Mouse (Mus musculus) adrenal gland, adult 2 months (tissue): ENCODE measurements around the gene Larp4. TPM values are rescaled to one million over a fixed set of nuclear protein-coding genes. Genes with fewer than 3 reads are reported as not detected.
"Not testable (repeated sequence)": the region's sequence is repeated elsewhere in the genome, so short reads cannot be mapped to it uniquely, and the experiment has no call there.

ENCODE experiments used
- DNase-seq: peaks from one replicate; pipeline ENCODE4 v3.0.0; 2021
- long read RNA-seq: library from polyadenylated mRNA; stranded (forward); transcript quantifications from one replicate; pipeline ENCODE4 v2.0.0, GENCODE M21; 2021
- polyA plus RNA-seq: library from polyadenylated mRNA; depleted of rRNA; stranded (reverse); fragments of >200 nt; gene quantifications from 2 replicates; pipeline ENCODE4 v1.2.3, GENCODE M21; 2012; rRNA removed
- total RNA-seq, 2 experiments: library from RNA; stranded (reverse); gene quantifications; 2 replicates each; pipeline ENCODE4 v1.2.3; 2021

Gene Larp4
- 100 to 1,000 TPM in 1 of 2 experiments, 10 to 100 TPM in 1; 61.9 to 101 TPM for total RNA-seq
- 26.4 and 33.6 TPM in 2 replicates for polyA plus RNA-seq
- long read RNA-seq, full-length matches to known transcripts, result 4 of 9 reads
- long read RNA-seq, partial matches to known transcripts, result 2 of 9 reads
- long read RNA-seq, other reads (novel, unspliced or antisense), result 3 of 9 reads

DNA sequence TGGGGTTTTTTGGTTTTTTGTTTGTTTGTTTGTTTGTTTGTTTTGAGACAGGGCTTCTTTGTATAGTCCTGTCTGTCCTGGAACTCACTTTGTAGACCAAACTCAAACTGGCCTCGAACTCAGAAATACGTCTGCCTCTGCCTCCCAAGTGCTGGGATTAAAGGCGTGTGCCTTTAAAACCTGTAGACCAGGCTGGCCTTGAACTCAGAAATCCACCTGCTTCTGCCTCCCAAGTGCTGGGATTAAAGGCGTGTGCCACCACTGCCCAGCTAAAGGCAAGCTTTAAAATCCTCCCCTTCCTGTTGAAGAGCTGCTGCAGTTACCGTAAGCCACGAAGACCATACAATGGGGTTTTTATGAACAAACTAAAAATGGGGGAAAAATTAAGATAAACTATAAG, at the start of gene Larp4:
Larp4 (plus strand) TSS at position 301 of the 400 bp plus-strand sequence.
- not testable (repeated sequence) for DNase-seq

DNA sequence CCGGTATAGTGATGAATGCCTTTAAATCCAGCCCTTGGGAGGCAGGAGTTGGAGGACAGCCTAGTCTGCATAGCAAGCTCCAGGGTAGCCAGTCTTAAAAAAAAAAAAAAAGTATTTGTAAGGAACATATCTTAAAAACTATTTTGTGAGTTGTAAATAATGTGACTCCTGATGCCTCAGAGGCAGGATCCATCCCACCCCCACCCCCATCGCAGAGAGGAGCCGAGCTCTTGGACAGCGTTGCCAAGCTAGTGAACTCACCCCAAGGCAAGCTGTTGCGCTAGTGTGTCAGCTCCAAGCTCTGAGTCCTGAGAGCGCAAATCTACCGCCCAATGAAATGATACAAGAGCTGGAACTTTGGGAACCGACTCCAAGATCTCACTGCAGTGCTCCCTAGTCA, 38.6 kb upstream of the Larp4 start:
- no peak for DNase-seq

- DNase-seq, result no peak
These were observed 35.4 kb upstream of the Larp4 start for GRCm38 (mm10) chr15:99934501-99934900.

DNA sequence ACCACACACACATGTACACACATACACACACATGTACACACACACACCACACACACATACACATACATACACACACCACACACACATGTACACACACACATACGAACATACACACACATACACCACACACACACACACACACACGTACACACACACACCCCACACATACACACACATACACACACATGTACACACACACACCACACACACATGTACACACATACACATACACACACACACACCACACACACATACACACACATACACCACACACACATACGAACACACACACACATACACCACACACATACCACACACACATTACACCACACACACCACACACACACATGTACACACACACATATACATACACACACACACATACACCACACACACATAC, 33.2 kb upstream of the Larp4 start:
- no peak for DNase-seq

- no peak for DNase-seq
These were observed 32.0 kb upstream of the Larp4 start for GRCm38 (mm10) chr15:99937841-99938240.

GRCm38 (mm10) chr15:99940426-99940825, 29.4 kb upstream of the Larp4 start:
- no peak for DNase-seq

DNA sequence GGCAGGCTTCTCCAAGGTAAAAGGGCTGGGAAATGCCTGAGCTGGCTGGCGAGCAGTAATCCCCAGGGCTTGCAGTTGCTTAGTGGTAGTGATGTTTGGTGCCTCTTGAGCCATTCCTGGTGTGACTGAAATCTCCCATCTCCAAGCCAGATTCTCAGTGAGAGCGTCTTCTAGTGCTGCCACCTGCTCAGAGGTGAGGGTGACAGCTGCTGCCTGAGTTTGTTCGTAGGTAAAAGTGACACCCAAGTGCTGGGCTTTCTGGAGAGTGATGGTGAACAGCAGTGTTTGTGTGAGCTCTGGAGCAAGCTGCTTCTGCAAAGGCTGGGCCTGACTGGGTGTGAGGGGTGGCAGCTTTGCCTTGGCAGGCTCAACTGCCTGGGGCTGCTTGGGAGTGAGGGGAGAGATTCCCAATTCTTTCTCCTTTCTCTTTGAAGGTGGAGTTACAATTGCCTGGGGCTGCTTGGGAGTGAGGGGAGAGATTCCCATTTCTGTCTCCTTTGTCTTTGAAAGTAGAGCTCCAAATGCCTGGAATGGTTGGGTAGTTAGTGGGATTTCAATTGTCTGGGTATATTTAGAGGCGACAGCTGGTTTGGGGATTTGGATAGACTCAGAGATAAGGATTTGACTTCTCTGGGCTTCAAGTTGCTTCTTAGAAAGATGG, 28.8 kb upstream of the Larp4 start:
- no peak for DNase-seq

DNA sequence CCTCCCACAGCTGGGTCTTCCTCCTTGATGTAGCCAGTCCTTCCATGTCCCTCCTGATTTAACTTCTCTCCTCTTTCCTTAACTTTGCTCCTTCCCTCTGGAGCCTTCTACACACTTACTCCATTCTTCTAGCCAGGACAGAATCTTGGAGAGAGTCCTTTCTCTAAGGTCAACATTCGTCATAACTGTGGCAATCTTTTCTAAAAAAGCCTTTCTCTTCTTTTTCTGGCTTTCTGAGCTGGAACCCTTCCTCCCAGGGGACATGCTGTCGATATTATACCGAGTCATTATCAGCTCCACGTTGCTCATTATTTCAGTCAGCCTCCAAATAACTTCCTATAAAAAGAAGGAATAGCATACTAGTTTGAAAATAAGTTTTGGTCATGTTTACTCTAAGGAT, 14.5 kb upstream of the Larp4 start:
- no peak for DNase-seq

GRCm38 (mm10) chr15:99965103-99965775, 4.6 kb upstream of the Larp4 start:
- peak; percentile 17 for DNase-seq

DNA sequence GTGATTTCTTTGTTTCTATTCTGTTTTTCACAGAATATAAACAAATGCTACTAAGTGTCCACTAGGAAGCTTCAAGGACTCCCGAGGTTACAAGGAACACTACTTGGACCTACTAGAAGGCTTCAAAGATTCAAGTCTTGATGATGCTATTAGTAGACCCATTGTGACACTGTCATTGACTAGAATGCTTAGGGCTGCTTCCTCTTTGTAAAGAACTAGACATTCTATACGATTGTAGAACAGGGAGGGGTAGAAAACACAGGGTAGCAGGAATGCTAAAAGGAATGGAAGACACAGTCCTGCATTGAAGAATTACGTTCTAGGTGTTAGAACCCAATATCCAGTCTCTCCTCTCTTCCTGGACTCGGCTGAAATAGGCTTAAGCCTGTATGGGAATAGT, 2.9 kb upstream of the Larp4 start, which contains the start of gene Fam186a:
Fam186a (minus strand) TSS at position 101 of the 400 bp plus-strand sequence.
- DNase-seq, result no peak

DNA sequence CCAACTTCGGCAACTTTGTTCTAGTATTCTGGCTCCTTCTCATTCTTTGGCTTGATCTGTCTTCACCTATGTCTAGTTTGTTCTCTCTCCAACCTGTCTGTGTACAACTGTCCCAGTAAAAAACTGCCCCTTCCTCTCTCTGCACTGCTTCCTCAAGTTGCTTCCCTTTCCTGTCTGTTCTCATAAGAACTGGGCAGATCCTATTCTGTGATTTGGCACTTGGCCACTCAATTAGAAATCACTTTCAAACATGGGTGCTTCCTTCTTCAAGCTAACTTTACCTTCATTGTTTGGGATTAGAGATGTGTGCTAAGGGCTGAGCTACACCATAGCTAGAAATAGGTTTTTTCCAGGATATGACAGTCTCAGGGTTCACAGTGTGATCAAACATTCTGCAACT, 741 bp downstream of the Larp4 start:
- DNase-seq, result no peak

- DNase-seq, result peak; percentile 98
These were observed 2.6 kb downstream of the Larp4 start for GRCm38 (mm10) chr15:99972361-99972988.

DNA sequence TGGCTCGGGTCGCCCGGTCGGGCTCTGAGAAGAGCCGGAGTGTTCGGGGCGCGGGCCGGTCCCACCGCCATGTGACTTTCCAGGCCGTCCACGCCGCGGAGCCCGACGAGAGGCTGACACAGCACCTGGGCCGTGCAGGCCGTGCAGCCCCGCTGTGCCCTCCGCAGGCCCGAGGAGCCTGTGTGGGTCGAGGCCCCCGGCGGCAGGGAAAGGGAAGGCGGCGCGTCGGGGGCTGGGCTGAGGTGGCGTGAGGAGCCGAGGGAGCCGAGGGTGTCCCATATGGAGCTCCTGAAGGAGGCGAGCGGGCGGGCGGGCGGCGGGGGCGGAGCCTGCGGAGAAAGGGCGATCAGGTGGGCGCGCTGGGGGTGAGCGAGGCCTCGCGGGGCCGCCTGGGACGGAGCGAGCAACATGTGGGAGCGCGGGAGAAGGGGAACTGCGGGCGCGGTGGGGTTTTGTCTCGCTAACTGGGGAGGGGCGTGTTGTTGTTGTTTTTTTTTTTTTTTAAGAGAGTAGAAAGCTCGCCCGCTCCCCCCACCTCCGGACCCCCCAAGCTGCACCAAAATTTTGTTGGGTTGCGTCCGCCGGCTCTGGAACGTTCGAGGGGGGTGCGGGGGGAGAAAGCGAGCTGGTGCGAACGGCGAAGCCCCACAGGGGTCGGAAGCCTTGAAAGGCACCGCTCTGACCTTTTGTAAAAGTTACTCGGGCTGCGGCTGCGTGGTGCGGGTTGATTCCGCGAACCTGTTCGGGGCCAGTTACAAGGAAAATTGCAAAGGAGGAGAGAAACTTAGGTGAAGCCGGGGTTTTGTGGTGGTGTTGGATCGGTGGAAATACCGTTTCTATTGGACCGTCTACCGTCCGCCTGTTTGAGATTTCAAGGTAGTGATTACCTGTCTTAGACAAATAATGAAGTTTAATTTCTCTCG, 3.4 kb downstream of the Larp4 start:
- peak; percentile 56 for DNase-seq

GRCm38 (mm10) chr15:99974476-99975220, 4.8 kb downstream of the Larp4 start:
- no peak for DNase-seq

DNA sequence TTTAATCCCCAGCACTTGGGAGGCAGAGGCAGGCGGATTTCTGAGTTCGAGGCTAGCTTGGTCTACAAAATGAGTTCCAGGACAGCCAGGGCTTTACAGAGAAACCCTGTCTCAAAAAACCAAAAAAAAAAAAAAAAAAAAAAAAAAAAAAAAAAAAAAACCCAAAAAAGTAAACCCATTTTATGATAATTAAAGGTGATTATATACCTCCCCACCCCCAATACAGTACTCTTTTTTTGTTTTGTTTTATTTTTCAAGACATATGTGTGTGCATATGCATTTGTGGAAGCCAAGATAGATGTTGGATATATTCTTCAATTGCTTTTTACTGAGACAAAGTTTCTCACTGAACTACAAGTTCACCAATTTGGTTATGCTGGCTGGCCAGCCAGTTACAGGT, 6.3 kb downstream of the Larp4 start:
- DNase-seq, result not testable (repeated sequence)

DNA sequence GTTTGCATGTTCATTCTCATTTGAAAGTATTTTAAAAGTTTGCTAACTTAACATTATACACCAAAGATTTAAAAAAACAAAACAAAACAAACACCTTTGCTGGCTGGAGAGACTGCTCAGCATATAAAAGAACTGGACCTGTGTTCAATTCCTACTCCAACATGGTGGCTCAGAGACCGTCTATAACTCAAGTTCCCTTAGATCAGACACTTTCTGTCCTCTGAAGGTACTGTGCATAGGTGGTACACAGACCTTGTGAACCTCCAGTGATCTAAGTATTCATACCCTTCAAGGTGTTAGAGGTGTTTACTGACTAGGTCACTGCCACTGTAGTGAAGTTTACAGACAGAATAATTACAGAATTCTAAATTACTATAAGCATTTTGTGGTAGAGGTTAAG, 9.4 kb downstream of the Larp4 start:
- no peak for DNase-seq

- DNase-seq, result no peak
These were observed 9.8 kb downstream of the Larp4 start for GRCm38 (mm10) chr15:99979715-99980114.

DNA sequence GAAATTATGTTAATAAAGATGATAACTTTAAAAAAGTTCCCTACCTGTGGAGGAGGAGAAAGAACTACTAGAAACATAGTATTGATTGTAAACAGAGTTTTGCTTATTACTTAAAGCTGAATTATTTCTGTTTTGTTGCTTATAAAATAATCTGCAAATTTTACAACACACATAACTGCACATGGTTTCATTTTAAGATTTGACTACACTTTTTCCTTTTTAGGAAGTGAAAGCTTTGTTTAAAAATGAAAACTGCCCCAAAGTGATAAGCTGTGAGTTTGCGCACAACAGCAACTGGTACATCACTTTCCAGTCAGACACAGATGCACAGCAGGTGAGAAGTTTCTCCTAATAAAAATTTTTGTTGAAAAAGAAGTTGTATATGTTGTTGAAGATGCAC, 23.2 kb downstream of the Larp4 start:
- DNase-seq, result no peak

GRCm38 (mm10) chr15:99997114-99997804, 27.4 kb downstream of the Larp4 start:
- no peak for DNase-seq

- DNase-seq, result no peak
These were observed 29.5 kb downstream of the Larp4 start for GRCm38 (mm10) chr15:99999390-99999789.
